Mouse (Mus musculus) adrenal gland (tissue): Measurements from ENCODE around the gene Olfr816.
"Not testable (repeated sequence)": the region's sequence is repeated elsewhere in the genome, so short reads cannot be mapped to it uniquely, and the experiment has no call there.

Experiments
- intact Hi-C: fragments of 180-260 bp; cut with DNase I; formaldehyde crosslinking; loops from one replicate; pipeline ENCODE4 v1.15.1; 2025
- long read RNA-seq, 2 experiments: library from polyadenylated mRNA; unstranded; transcript quantifications; one replicate each; pipeline ENCODE4 v2.0.0; 2020; ENCODE audit warnings: borderline replicate concordance in 1 of 2; ENCODE audit not compliant: insufficient replicate concordance in 1 of 2

The Olfr816 gene
- long read RNA-seq, experiment 1 = 0 reads
- long read RNA-seq, experiment 2 = 0 reads

DNA sequence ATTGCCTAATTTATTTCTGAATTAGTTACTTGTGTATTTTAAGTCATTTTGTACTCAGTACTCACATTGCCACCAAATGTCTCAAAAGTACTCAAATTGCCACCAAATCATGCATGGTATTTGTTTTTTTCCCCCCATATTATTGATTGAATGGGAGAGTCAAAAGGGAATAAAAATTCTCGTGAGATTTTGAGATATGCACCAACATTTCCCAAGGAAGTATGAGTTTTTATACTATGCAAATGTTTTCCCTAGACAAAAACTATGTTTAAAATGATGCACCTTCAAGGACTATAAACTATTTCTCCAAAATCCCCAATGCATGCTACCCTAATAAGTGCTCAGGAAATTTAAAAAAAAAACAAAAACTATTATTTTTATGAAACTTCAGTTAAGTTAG is at the start of gene Olfr816:
TSS of gene Olfr816 (minus strand) at position 101 of the 400 bp plus-strand sequence.
- intact Hi-C loops = no loop called here

DNA sequence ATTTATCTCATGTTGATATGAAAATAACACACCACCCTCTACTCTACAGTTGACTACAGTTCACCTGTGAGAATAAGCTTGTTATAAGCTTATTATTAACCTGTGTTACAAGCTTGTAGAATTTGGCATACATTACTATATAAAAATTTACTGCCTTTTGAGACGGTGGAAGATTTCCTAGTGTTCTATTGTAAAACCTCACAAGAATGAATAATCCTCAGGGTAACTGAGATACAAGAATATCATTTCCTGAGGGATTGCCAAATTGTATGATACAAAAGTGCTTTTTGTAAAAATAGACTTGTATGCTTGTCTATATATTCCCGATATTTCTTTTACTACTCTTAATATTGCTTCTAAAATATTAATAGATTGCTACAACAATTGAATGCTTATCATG is 33.6 kb upstream of the Olfr816 start, which contains the start of gene Olfr818:
TSS of gene Olfr818 (minus strand) at position 101 of the 400 bp plus-strand sequence.
- intact Hi-C loops = no loop called here

DNA sequence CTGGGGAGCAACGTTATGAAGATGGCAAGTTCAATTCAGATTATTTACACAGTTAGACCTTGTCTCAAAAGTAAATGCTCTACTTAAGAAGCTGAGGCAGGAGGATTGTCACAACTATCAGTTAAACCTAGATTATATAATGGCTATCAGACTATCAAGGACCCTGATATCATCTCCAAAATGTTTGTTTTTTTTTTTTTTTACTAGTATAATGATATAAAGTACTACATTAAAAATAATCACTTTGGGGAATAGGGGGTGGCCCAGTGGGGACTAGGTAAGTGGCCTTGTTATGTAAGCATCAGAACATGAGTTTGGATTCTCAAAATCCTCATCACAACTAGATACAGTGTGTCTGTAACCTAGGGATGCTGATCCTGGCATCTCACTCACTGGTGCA is 9.6 kb downstream of the Olfr816 start, which contains the start of gene Olfr815:
TSS of gene Olfr815 (minus strand) at position 101 of the 400 bp plus-strand sequence.
- intact Hi-C loops = not testable (repeated sequence)

DNA sequence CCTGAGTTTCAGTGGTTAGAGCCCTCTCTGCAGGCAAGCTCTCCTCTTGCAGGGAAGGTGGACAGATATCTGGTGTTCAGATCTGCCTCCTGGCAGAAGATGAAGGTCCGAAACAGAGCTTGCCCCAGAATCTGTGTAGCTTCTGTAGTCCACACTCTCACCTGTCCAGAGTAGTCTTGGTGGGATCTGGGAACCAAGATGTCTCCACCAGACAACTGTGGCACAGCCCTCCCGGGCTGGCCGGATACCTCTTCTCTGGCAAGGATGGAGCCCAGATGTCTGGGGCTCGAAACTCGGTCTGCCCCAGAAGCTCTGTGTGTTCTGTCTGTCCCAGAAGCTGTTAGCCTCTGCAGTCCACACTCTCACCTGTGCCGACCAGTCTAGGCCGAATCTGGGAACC is 29.5 kb downstream of the Olfr816 start:
- intact Hi-C loops = no loop called here

DNA sequence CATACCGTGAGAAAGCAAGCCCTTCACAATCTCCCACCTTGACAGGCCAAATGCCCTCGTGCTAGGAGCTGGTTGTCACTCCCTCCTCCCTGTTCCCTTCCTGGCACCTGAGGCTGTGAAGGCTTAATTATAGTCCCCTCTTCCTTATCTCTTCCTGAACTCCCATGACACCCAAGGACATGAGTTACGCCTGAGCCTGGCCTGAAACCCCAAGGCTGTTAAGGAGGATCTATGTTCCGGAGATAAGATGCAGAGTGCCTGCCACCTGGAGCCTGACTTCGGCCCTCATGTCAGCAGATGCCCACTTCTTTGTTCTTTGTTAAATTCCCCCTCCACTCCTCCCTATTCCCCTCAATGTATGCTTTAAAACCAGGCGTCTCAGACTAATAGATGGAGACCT is 29.9 kb downstream of the Olfr816 start:
- intact Hi-C loops = not testable (repeated sequence)

DNA sequence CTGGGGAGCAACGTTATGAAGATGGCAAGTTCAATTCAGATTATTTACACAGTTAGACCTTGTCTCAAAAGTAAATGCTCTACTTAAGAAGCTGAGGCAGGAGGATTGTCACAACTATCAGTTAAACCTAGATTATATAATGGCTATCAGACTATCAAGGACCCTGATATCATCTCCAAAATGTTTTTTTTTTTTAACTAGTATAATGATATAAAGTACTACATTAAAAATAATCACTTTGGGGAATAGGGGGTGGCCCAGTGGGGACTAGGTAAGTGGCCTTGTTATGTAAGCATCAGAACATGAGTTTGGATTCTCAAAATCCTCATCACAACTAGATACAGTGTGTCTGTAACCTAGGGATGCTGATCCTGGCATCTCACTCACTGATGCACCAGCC is 35.6 kb downstream of the Olfr816 start, which contains the start of gene Olfr814:
TSS of gene Olfr814 (minus strand) at position 101 of the 400 bp plus-strand sequence.
- intact Hi-C loops = not testable (repeated sequence)
